Mouse (Mus musculus): Measurements from ENCODE around the gene Exoc2.

DNA sequence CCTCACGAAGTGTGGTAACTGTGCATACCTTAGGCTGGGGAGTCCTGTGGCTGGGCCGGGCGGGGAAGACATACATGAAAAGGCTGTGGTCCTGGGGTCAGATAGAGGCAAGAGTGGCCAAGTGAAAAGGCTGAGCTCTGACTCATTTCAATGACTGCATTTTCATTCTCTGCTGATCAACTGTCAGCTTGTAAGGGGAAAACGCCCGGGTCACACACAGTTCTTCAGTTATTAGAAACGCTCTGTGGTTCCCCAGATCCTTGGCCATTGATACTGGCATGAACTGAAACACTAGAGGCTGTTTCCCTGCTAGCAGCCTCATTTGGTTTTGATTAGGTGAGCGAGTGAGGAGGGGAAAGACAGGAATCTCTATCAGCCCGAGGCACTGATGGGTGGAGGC is 191.5 kb downstream of the Exoc2 start:
- TF ChIP-seq POLR2A (IDR thresholded peaks at IDR 0.05; ENCODE audit: extremely low read depth, insufficient read depth, low read length): no peak
- no peak for TF ChIP-seq CTCF (IDR thresholded peaks at IDR 0.05; ENCODE audit: low read depth, low read length)
